In genomic region chr8:47962005-47962404, GRCm38 (mm10) we compare ENCODE assay signal across 9 mouse cellular contexts. TPM values are rescaled to one million over a fixed set of nuclear protein-coding genes. Genes with fewer than 3 reads are reported as not detected.
A peak's percentile ranks its signal among the peaks of the same experiment; 100 is the strongest.
DNase-seq lines count a peak whose midpoint lies in the region; ATAC-seq and TF ChIP-seq lines count a peak whose summit lies in the region.
"Had no signal": no experiment of that assay in that cellular context is flagged by ENCODE, and none has a peak within 500 bp of the region (broad histone marks: within the 10 kb centered on the region; RNA-seq: fewer than 3 reads in every experiment).

No protein-coding gene starts in this region.

- H3K9ac ChIP-seq in heart, embryonic 12.5 days = no peak overlapping the region
- no peak overlapping the region for H3K9ac ChIP-seq in heart, embryonic 11.5 days (ENCODE audit: low read depth, low read length)
- no peak overlapping the region for H3K9ac ChIP-seq in hindbrain, postnatal 0 days (replicated peaks; ENCODE audit: low read length)
- no peak overlapping the region for H3K9ac ChIP-seq in midbrain, embryonic 14.5 days (replicated peaks; ENCODE audit: low read length)

- 19% methylated on average over 6 of the region's 6 CpGs for WGBS in heart, embryonic 12.5 days
- WGBS in heart, embryonic 11.5 days (ENCODE audit: insufficient replicate concordance) = 34% methylated on average over 6 of the region's 6 CpGs
- WGBS in hindbrain, postnatal 0 days = 36% methylated on average over 6 of the region's 6 CpGs
- WGBS in midbrain, embryonic 14.5 days = 69% methylated on average over 6 of the region's 6 CpGs

- no peaks in the 10 kb centered on the region for H3K36me3 ChIP-seq in heart, embryonic 12.5 days
- no peaks in the 10 kb centered on the region for H3K36me3 ChIP-seq in heart, embryonic 11.5 days (ENCODE audit: control insufficient read depth, insufficient read depth, low read length)
- no peaks in the 10 kb centered on the region for H3K36me3 ChIP-seq in hindbrain, postnatal 0 days (ENCODE audit: insufficient read depth, low read length)
- H3K36me3 ChIP-seq in midbrain, embryonic 14.5 days (ENCODE audit: control insufficient read depth, insufficient read depth, low read length) = no peaks in the 10 kb centered on the region

- H3K27ac ChIP-seq in heart, embryonic 12.5 days (ENCODE audit: poor library complexity, severe bottlenecking) = peak overlapping the region; percentile 25; the same call in 1 of the 2 replicates
- H3K27ac ChIP-seq in heart, embryonic 11.5 days (ENCODE audit: low read depth, low read length) = no peak overlapping the region
- H3K27ac ChIP-seq in hindbrain, postnatal 0 days = no peak overlapping the region
- H3K27ac ChIP-seq in midbrain, embryonic 14.5 days (replicated peaks; ENCODE audit: low read depth, low read length) = no peak overlapping the region

- peak overlapping the region; percentile 52 for H3K4me2 ChIP-seq in heart, embryonic 12.5 days
- no peak overlapping the region for H3K4me2 ChIP-seq in heart, embryonic 11.5 days
- no peak overlapping the region for H3K4me2 ChIP-seq in hindbrain, postnatal 0 days (ENCODE audit: low read depth, low read length)
- no peak overlapping the region for H3K4me2 ChIP-seq in midbrain, embryonic 14.5 days (ENCODE audit: low read length)

- no peaks in the 10 kb centered on the region for H3K9me3 ChIP-seq in heart, embryonic 12.5 days (replicated peaks)
- no peaks in the 10 kb centered on the region for H3K9me3 ChIP-seq in heart, embryonic 11.5 days (replicated peaks; ENCODE audit: control insufficient read depth, low read length)
- H3K9me3 ChIP-seq in hindbrain, postnatal 0 days (ENCODE audit: low read length) = no peaks in the 10 kb centered on the region
- H3K9me3 ChIP-seq in midbrain, embryonic 14.5 days (ENCODE audit: control insufficient read depth, low read length) = no peaks in the 10 kb centered on the region

- no peak overlapping the region for H3K4me3 ChIP-seq in heart, embryonic 12.5 days
- H3K4me3 ChIP-seq in heart, embryonic 11.5 days (ENCODE audit: low read depth, low read length) = no peak overlapping the region
- no peak overlapping the region for H3K4me3 ChIP-seq in hindbrain, postnatal 0 days (ENCODE audit: low read length)
- no peak overlapping the region for H3K4me3 ChIP-seq in midbrain, embryonic 14.5 days (replicated peaks; ENCODE audit: low read depth, low read length)
- H3K4me3 ChIP-seq: erythroblast, embryonic 14.5 days had no signal

- DNase-seq in right cerebral cortex, postnatal 4 days = peak; percentile 21
- no peak for DNase-seq in right cerebral cortex, adult 18-20 months
- DNase-seq in hindbrain, postnatal 0 days (ENCODE audit: low spot score) = peak; percentile 43
- peak; percentile 64 for DNase-seq in midbrain, embryonic 14.5 days
- no peak for DNase-seq in spleen, postnatal 36 days (ENCODE audit: low spot score in 2 of 2)

- no peaks in the 10 kb centered on the region for H3K27me3 ChIP-seq in heart, embryonic 12.5 days (replicated peaks)
- H3K27me3 ChIP-seq in heart, embryonic 11.5 days (ENCODE audit: control insufficient read depth, insufficient read depth, low read length) = no peaks in the 10 kb centered on the region
- H3K27me3 ChIP-seq in hindbrain, postnatal 0 days (ENCODE audit: insufficient read depth, low read length) = no peaks in the 10 kb centered on the region
- H3K27me3 ChIP-seq in midbrain, embryonic 14.5 days (ENCODE audit: control insufficient read depth, insufficient read depth, low read length) = no peaks in the 10 kb centered on the region

- no peak for TF ChIP-seq CTCF in hindbrain, postnatal 0 days (IDR thresholded peaks at IDR 0.05; ENCODE audit: low read depth)

- H3K4me1 ChIP-seq in heart, embryonic 12.5 days (replicated peaks) = peaks cover 37% of the 10 kb centered on the region
- H3K4me1 ChIP-seq in heart, embryonic 11.5 days (ENCODE audit: control insufficient read depth, insufficient read depth, low read length) = peaks cover 16% of the 10 kb centered on the region
- H3K4me1 ChIP-seq in hindbrain, postnatal 0 days (ENCODE audit: insufficient read depth, low read length) = 0 out of 2 replicates have a peak, but pooled peaks cover 5% of the 10 kb centered on the region
- peaks cover 10% of the 10 kb centered on the region for H3K4me1 ChIP-seq in midbrain, embryonic 14.5 days (ENCODE audit: control insufficient read depth, insufficient read depth, low read length)

- no peak for ATAC-seq in heart, embryonic 12.5 days (ENCODE audit: insufficient number of reproducible peaks, low FRiP score)
- ATAC-seq in heart, embryonic 11.5 days (replicated peaks; ENCODE audit: insufficient number of reproducible peaks, low FRiP score, low TSS enrichment) = no peak
- ATAC-seq in hindbrain, postnatal 0 days = no peak
- ATAC-seq in midbrain, embryonic 14.5 days (ENCODE audit: low FRiP score, low TSS enrichment) = no peak
- no peak for ATAC-seq in megakaryocyte, adult 5-6 weeks (ENCODE audit: poor library complexity, severe bottlenecking)

RNA-seq across cellular contexts. Expression of gene Wwc2, which starts 28.7 kb away (rescaled TPM):
- polyA plus RNA-seq in heart, embryonic 12.5 days (2016; fragmentation: Nextera tagmentation; extraction: Ambion mirVana) = 22.1 and 23.9 TPM in 2 replicates
- 14.8 and 15.2 TPM in 2 replicates for polyA plus RNA-seq in heart, embryonic 11.5 days (2014; fragmentation: Nextera tagmentation; extraction: Ambion mirVana)
- 10.0 and 11.2 TPM in 2 replicates for total RNA-seq in hindbrain, postnatal 0 days (2014; rRNA removed)
- polyA plus RNA-seq in hindbrain, postnatal 0 days (2015; fragmentation: Nextera tagmentation; extraction: Ambion mirVana) = 5.2 and 5.3 TPM in 2 replicates
- polyA plus RNA-seq in midbrain, embryonic 14.5 days (2014; fragmentation: Nextera tagmentation; extraction: Ambion mirVana) = 4.1 and 6.6 TPM in 2 replicates
- total RNA-seq in megakaryocyte, adult 5-6 weeks (2015) = 2.0 and 2.1 TPM in 2 replicates
- total RNA-seq in megakaryocyte, adult 5-6 weeks (2017) = 2.3 and 2.6 TPM in 2 replicates

Comparison
In these comparisons a context has a peak if more than half of its experiments do, and no peak if none do; other contexts are left out.
1. DNase-seq: peak in right cerebral cortex, postnatal 4 days (single experiment), hindbrain, postnatal 0 days (single experiment) and midbrain, embryonic 14.5 days (single experiment); none in right cerebral cortex, adult 18-20 months (single experiment) and spleen, postnatal 36 days (0 of 2).